Mouse (Mus musculus) MEL (cell line): Measurements from ENCODE around the gene Cacna1f. TPM values are rescaled to one million over a fixed set of nuclear protein-coding genes. Genes with fewer than 3 reads are reported as not detected.

Source experiments
- DNase-seq: peaks from one replicate; pipeline ENCODE4 v3.0.0; 2011; ENCODE audit warnings: low read depth, low spot score
- H3K27ac ChIP-seq: 2 replicates; pipeline ENCODE4 v1.5.1; 2012; ENCODE audit warnings: low read depth, mild to moderate bottlenecking, control low read depth, low read length, moderate library complexity; ENCODE audit not compliant: control insufficient read depth
- H3K27me3 ChIP-seq, 2 experiments: fragments of 150-350 bp in 1 of 2; sonication (generic) in 1 of 2; 2 replicates each; pipeline ENCODE4 v1.6.1; 2012; ENCODE audit warnings: low read length in 2 of 2, mild to moderate bottlenecking in 2 of 2, improper control_type of control experiment in 1 of 2, moderate library complexity in 1 of 2; ENCODE audit not compliant: insufficient read depth in 2 of 2, control insufficient read depth in 1 of 2
- H3K36me3 ChIP-seq, 2 experiments: 2 replicates each; pipeline ENCODE4 v1.6.1; 2012 to 2014; ENCODE audit warnings: low read length in 2 of 2, improper control_type of control experiment in 1 of 2, inconsistent platforms in 1 of 2, mild to moderate bottlenecking in 1 of 2; ENCODE audit not compliant: insufficient read depth in 2 of 2, control insufficient read depth in 1 of 2
- H3K4me1 ChIP-seq, 2 experiments: fragments of 150-350 bp in 1 of 2; sonication (generic) in 1 of 2; 2 replicates each; pipeline ENCODE4 v1.6.1; 2012; ENCODE audit warnings: low read length in 2 of 2, improper control_type of control experiment in 1 of 2, mild to moderate bottlenecking in 1 of 2; ENCODE audit not compliant: insufficient read depth in 2 of 2, control insufficient read depth in 1 of 2
- H3K4me3 ChIP-seq, 2 experiments: fragments of 150-350 bp in 1 of 2; sonication (generic) in 1 of 2; 2 replicates each; pipeline ENCODE4 v1.5.1; 2012; ENCODE audit warnings: low read depth in 2 of 2, low read length in 2 of 2, mild to moderate bottlenecking in 2 of 2, moderate library complexity in 2 of 2, control low read depth in 1 of 2, improper control_type of control experiment in 1 of 2; ENCODE audit not compliant: control insufficient read depth in 1 of 2, insufficient read depth in 1 of 2
- H3K79me2 ChIP-seq: 2 replicates; pipeline ENCODE4 v1.6.1; 2012; ENCODE audit warnings: mild to moderate bottlenecking, low read length, moderate library complexity; ENCODE audit not compliant: control insufficient read depth, poor library complexity, insufficient read depth
- H3K9ac ChIP-seq: 2 replicates; pipeline ENCODE4 v1.6.1; 2012; ENCODE audit warnings: low read depth, mild to moderate bottlenecking, control low read depth, low read length, moderate library complexity; ENCODE audit not compliant: control insufficient read depth, poor library complexity, severe bottlenecking
- H3K9me3 ChIP-seq: fragments of 150-350 bp; sonication (generic); replicated peaks from 2 replicates; pipeline ENCODE4 v1.6.1; 2012; ENCODE audit warnings: mild to moderate bottlenecking, low read length, improper control_type of control experiment, moderate library complexity; ENCODE audit not compliant: insufficient read depth
- CHD2 ChIP-seq: IDR thresholded peaks from 2 replicates; pipeline ENCODE4 v1.6.1; 2011; ENCODE audit warnings: low read length, improper control_type of control experiment
- CTCF ChIP-seq, 3 experiments: IDR thresholded peaks in 2 of 3; conservative IDR thresholded peaks in 1 of 3; 2 replicates each; pipeline ENCODE4 v1.5.1; 2011 to 2012; ENCODE audit warnings: low read length in 3 of 3, low read depth in 2 of 3, mild to moderate bottlenecking in 2 of 3, improper control_type of control experiment in 1 of 3, inconsistent platforms in 1 of 3, mixed read lengths in 1 of 3, moderate library complexity in 1 of 3; ENCODE audit not compliant: control insufficient read depth in 1 of 3, insufficient read depth in 1 of 3, poor library complexity in 1 of 3, severe bottlenecking in 1 of 3
- E2F4 ChIP-seq: IDR thresholded peaks from 2 replicates; pipeline ENCODE4 v1.6.1; 2011; ENCODE audit warnings: low read depth, low read length, improper control_type of control experiment, borderline replicate concordance
- ELF1 ChIP-seq: IDR thresholded peaks from 2 replicates; pipeline ENCODE4 v1.6.1; 2014; ENCODE audit warnings: low read depth, mild to moderate bottlenecking, inconsistent platforms, low read length, improper control_type of control experiment, moderate library complexity
- EP300 ChIP-seq, 2 experiments: IDR thresholded peaks; 2 replicates each; pipeline ENCODE4 v1.6.1; 2011; ENCODE audit warnings: improper control_type of control experiment in 2 of 2, low read length in 2 of 2, low read depth in 1 of 2, mild to moderate bottlenecking in 1 of 2
- ETS1 ChIP-seq: IDR thresholded peaks from 2 replicates; pipeline ENCODE4 v1.6.1; 2012; ENCODE audit warnings: low read depth, mild to moderate bottlenecking, inconsistent platforms, low read length, improper control_type of control experiment, moderate library complexity
- GATA1 ChIP-seq: IDR thresholded peaks from 2 replicates; pipeline ENCODE4 v1.6.1; 2011; ENCODE audit warnings: low read depth, low read length, improper control_type of control experiment
- HCFC1 ChIP-seq: IDR thresholded peaks from 2 replicates; pipeline ENCODE4 v1.6.1; 2012; ENCODE audit warnings: low read depth, mild to moderate bottlenecking, inconsistent platforms, low read length, improper control_type of control experiment, moderate library complexity
- KAT2A ChIP-seq: conservative IDR thresholded peaks from 2 replicates; pipeline ENCODE4 v1.6.1; 2012; ENCODE audit warnings: low read depth, low read length, improper control_type of control experiment, inconsistent platforms
- MAZ ChIP-seq: IDR thresholded peaks from 2 replicates; pipeline ENCODE4 v1.6.1; 2012; ENCODE audit warnings: low read depth, mild to moderate bottlenecking, inconsistent platforms, low read length, improper control_type of control experiment
- MEF2A ChIP-seq: IDR thresholded peaks from 2 replicates; pipeline ENCODE4 v1.6.1; 2014; ENCODE audit warnings: low read depth, mild to moderate bottlenecking, inconsistent platforms, low read length, improper control_type of control experiment; ENCODE audit not compliant: poor library complexity, insufficient replicate concordance, severe bottlenecking; ENCODE audit errors: extremely low read depth
- MYC ChIP-seq: IDR thresholded peaks from 2 replicates; pipeline ENCODE4 v1.6.1; 2011; ENCODE audit warnings: low read depth, mild to moderate bottlenecking, low read length, improper control_type of control experiment, moderate library complexity
- NELFE ChIP-seq: IDR thresholded peaks from 2 replicates; pipeline ENCODE4 v1.6.1; 2011; ENCODE audit warnings: low read depth, low read length, improper control_type of control experiment
- POLR2A ChIP-seq, 2 experiments: IDR thresholded peaks; 2 replicates each; pipeline ENCODE4 v1.6.1; 2011 to 2012; ENCODE audit warnings: low read length in 2 of 2, mild to moderate bottlenecking in 2 of 2, control low read depth in 1 of 2, improper control_type of control experiment in 1 of 2, low read depth in 1 of 2, moderate library complexity in 1 of 2; ENCODE audit not compliant: control insufficient read depth in 1 of 2, insufficient read depth in 1 of 2, poor library complexity in 1 of 2
- POLR2AphosphoS5 ChIP-seq: IDR thresholded peaks from 2 replicates; pipeline ENCODE4 v1.6.1; 2012; ENCODE audit warnings: low read depth, borderline replicate concordance, mild to moderate bottlenecking, inconsistent platforms, low read length, moderate library complexity, mixed read lengths
- TAL1 ChIP-seq: IDR thresholded peaks from 2 replicates; pipeline ENCODE4 v1.6.1; 2012; ENCODE audit warnings: mild to moderate bottlenecking, inconsistent platforms, low read length, moderate library complexity, mixed read lengths
- TBP ChIP-seq: IDR thresholded peaks from 2 replicates; pipeline ENCODE4 v1.8.0; 2011; ENCODE audit warnings: low read depth, low read length, improper control_type of control experiment
- USF2 ChIP-seq, 2 experiments: IDR thresholded peaks; 2 replicates each; pipeline ENCODE4 v1.6.1; 2011 to 2012; ENCODE audit warnings: improper control_type of control experiment in 2 of 2, low read length in 2 of 2, borderline replicate concordance in 1 of 2, inconsistent platforms in 1 of 2, low read depth in 1 of 2, mild to moderate bottlenecking in 1 of 2; ENCODE audit not compliant: insufficient read depth in 1 of 2
- ZKSCAN1 ChIP-seq: IDR thresholded peaks from 2 replicates; pipeline ENCODE4 v1.6.1; 2012; ENCODE audit warnings: low read depth, mild to moderate bottlenecking, inconsistent platforms, low read length, improper control_type of control experiment, moderate library complexity
- ZMIZ1 ChIP-seq: IDR thresholded peaks from 2 replicates; pipeline ENCODE4 v1.6.1; 2012; ENCODE audit warnings: low read depth, mild to moderate bottlenecking, inconsistent platforms, low read length, improper control_type of control experiment, moderate library complexity
- polyA plus RNA-seq, 2 experiments: library from polyadenylated mRNA; stranded (reverse) in 1 of 2; unstranded in 1 of 2; fragments of >175 nt in 1 of 2; fragments of >200 nt in 1 of 2; gene quantifications; 2 replicates each; pipeline versions ENCODE4 v1.2.1 to v1.2.4; 2012; ENCODE audit warnings: low replicate concordance in 2 of 2, low read depth in 1 of 2; ENCODE audit not compliant: insufficient read length in 2 of 2, insufficient read depth in 1 of 2, missing spikeins in 1 of 2
- total RNA-seq: library from RNA; depleted of rRNA; stranded (reverse); fragments of 300-350 nt; gene quantifications from 2 replicates; pipeline ENCODE4 v1.2.3, GENCODE M21; 2012

Gene Cacna1f
- total and polyA plus RNA-seq, 3 experiments: 0.17 TPM; not detected in 2

- peak; percentile 46; the same call in 1 of the 2 replicates for TF ChIP-seq ETS1
- peak; percentile 92 for TF ChIP-seq CHD2
- TF ChIP-seq MYC: peak; percentile 84
- TF ChIP-seq KAT2A: peak; percentile 69
- peak; percentile 94 for TF ChIP-seq ELF1
- peak; percentile 68 for TF ChIP-seq GATA1
- no peak for TF ChIP-seq TAL1
- TF ChIP-seq MAZ: peak; percentile 57; the same call in 1 of the 2 replicates
- TF ChIP-seq EP300 (IDR thresholded peaks at IDR 0.05; ENCODE audit: low read depth in 1 of 2, low read length in 2 of 2): no peak; a peak in 1 of 4 replicates
- TF ChIP-seq NELFE: peak; percentile 86
- TF ChIP-seq CTCF (IDR thresholded peaks at IDR 0.05 in 2 of 3, conservative IDR thresholded peaks at IDR 0.05 in 1 of 3; ENCODE audit: control insufficient read depth in 1 of 3, insufficient read depth in 1 of 3, low read depth in 2 of 3, low read length in 3 of 3, poor library complexity in 1 of 3, severe bottlenecking in 1 of 3): peak in 2 of 3 experiments; percentile 29 to 31; a peak in 3 of 6 replicates
- peak; percentile 87 for TF ChIP-seq TBP
Measured at GRCm38 (mm10) chrX:7648671-7649304, 41.9 kb downstream of the Cacna1f start (continued).

GRCm38 (mm10) chrX:7657221-7657639 is 50.3 kb downstream of the Cacna1f start, which contains the start of gene Prickle3:
Gene Prickle3 (plus strand): TSS chrX:7657260.
- no peaks in the 10 kb centered on the region; the same call in 1 of the 2 replicates for H3K79me2 ChIP-seq
- DNase-seq: peak; percentile 59
- TF ChIP-seq E2F4: no peak
- TF ChIP-seq ZKSCAN1: no peak
- TF ChIP-seq USF2 (IDR thresholded peaks at IDR 0.05; ENCODE audit: borderline replicate concordance in 1 of 2, insufficient read depth in 1 of 2, low read depth in 1 of 2, low read length in 2 of 2): no peak
- no peak for TF ChIP-seq MEF2A
- no peak for TF ChIP-seq ETS1
- TF ChIP-seq HCFC1: 0 out of 2 replicates have a peak, but pooled peaks have one; percentile 14
- TF ChIP-seq POLR2AphosphoS5: no peak
- TF ChIP-seq POLR2A (IDR thresholded peaks at IDR 0.05; ENCODE audit: control insufficient read depth in 1 of 2, insufficient read depth in 1 of 2, low read depth in 1 of 2, low read length in 2 of 2, poor library complexity in 1 of 2): peak in 1 of 2 experiments; percentile 35; a peak in 1 of 4 replicates
- no peak for TF ChIP-seq ZMIZ1
- peak; percentile 18; the same call in 1 of the 2 replicates for TF ChIP-seq NELFE
- no peaks in the 10 kb centered on the region for H3K36me3 ChIP-seq
- H3K4me1 ChIP-seq: peaks cover 0 to 6% of the 10 kb centered on the region in 2 experiments; a peak in 2 of 4 replicates
- H3K27me3 ChIP-seq: peaks cover 2% of the 10 kb centered on the region in 2 experiments; a peak in 2 of 4 replicates
- no peak within 1 kb of the TSS for H3K27ac ChIP-seq
- no peaks in the 10 kb centered on the region for H3K9me3 ChIP-seq
- peak within 1 kb of the TSS; percentile 70 for H3K9ac ChIP-seq
- peak within 1 kb of the TSS; percentile 60 to 93 for H3K4me3 ChIP-seq
